Mouse (Mus musculus) midbrain, embryonic 16.5 days (tissue): Measurements from ENCODE around the gene Snd1. TPM values are rescaled to one million over a fixed set of nuclear protein-coding genes. Genes with fewer than 3 reads are reported as not detected.
A peak's percentile ranks its signal among the peaks of the same experiment; 100 is the strongest.
"Not testable (repeated sequence)": the region's sequence is repeated elsewhere in the genome, so short reads cannot be mapped to it uniquely, and the experiment has no call there.

ENCODE experiments used
- ATAC-seq: fragments of 200-750 bp; cut with Nextera tagmentation; 2 replicates; pipeline ENCODE4 v1.8.0; 2017; ENCODE audit warnings: moderate TSS enrichment
- H3K27ac ChIP-seq: fragments of 300-500 bp; sonication (generic); 2 replicates; pipeline ENCODE4 v1.5.1; 2014; ENCODE audit warnings: mild to moderate bottlenecking, low read length, mixed read lengths
- H3K27me3 ChIP-seq: fragments of 300-500 bp; sonication (generic); 2 replicates; pipeline ENCODE4 v1.6.1; 2014; ENCODE audit warnings: low read depth, low read length, mixed read lengths; ENCODE audit not compliant: control insufficient read depth, insufficient read depth
- H3K36me3 ChIP-seq: fragments of 300-500 bp; sonication (generic); 2 replicates; pipeline ENCODE4 v1.6.1; 2014; ENCODE audit warnings: mild to moderate bottlenecking, low read length, moderate library complexity, mixed read lengths; ENCODE audit not compliant: control insufficient read depth, insufficient read depth
- H3K4me1 ChIP-seq: fragments of 300-500 bp; sonication (generic); 2 replicates; pipeline ENCODE4 v1.6.1; 2014; ENCODE audit warnings: mild to moderate bottlenecking, low read length, mixed read lengths; ENCODE audit not compliant: control insufficient read depth, insufficient read depth
- H3K4me2 ChIP-seq: fragments of 300-500 bp; sonication (generic); 2 replicates; pipeline ENCODE4 v1.6.1; 2014; ENCODE audit warnings: mild to moderate bottlenecking, low read length, mixed read lengths
- H3K4me3 ChIP-seq: fragments of 300-500 bp; sonication (generic); 2 replicates; pipeline ENCODE4 v1.5.1; 2014; ENCODE audit warnings: low read depth, mild to moderate bottlenecking, low read length, moderate library complexity, mixed read lengths
- H3K9ac ChIP-seq: fragments of 300-500 bp; sonication (generic); 2 replicates; pipeline ENCODE4 v1.6.1; 2014; ENCODE audit warnings: low read depth, low read length, mixed read lengths
- H3K9me3 ChIP-seq: fragments of 300-500 bp; sonication (generic); replicated peaks from 2 replicates; pipeline ENCODE4 v1.6.1; 2014; ENCODE audit warnings: mild to moderate bottlenecking, low read length, mixed read lengths; ENCODE audit not compliant: control insufficient read depth, poor library complexity, severe bottlenecking
- WGBS: fragments of 180-500 bp; shearing (Covaris S2); extraction: QIAGEN DNeasy Blood & Tissue Kit; methylation state at CpG from one replicate; pipeline ENCODE4 v1.1.7; 2014; 5-methylcytosine and 5-hydroxymethylcytosine counted together
- polyA plus RNA-seq: library from polyadenylated mRNA; unstranded; fragments of >200 nt; fragmentation: Nextera tagmentation; extraction: Ambion mirVana; gene quantifications from 2 replicates; pipeline ENCODE4 v1.2.1, GENCODE M21; 2015

The Snd1 gene
- polyA plus RNA-seq, 1 experiment from 2014 or later = 82.8 TPM

GRCm38 (mm10) chr6:28517050-28517449 is 42.1 kb downstream of the Snd1 start:
- H3K4me1 ChIP-seq = no peaks in the 10 kb centered on the region
- WGBS = 86% methylated on average over 1 of the region's 1 CpGs
- H3K4me3 ChIP-seq = no peak overlapping the region
- H3K9ac ChIP-seq = no peak overlapping the region
- ATAC-seq = 0 out of 2 replicates have a peak, but pooled peaks have one; percentile 3
- no peaks in the 10 kb centered on the region for H3K9me3 ChIP-seq
- no peak overlapping the region for H3K27ac ChIP-seq
- H3K36me3 ChIP-seq = peaks cover 13% of the 10 kb centered on the region
- H3K27me3 ChIP-seq = no peaks in the 10 kb centered on the region
- H3K4me2 ChIP-seq = no peak overlapping the region

GRCm38 (mm10) chr6:28519426-28519825 is 44.5 kb downstream of the Snd1 start:
- Histone ChIP-seq H3K9ac (no peak overlapping the region), H3K36me3 (peaks cover 7% of the 10 kb centered on the region; the same call in 1 of the 2 replicates), H3K9me3 (no peaks in the 10 kb centered on the region), H3K27ac (no peak overlapping the region), H3K27me3 (no peaks in the 10 kb centered on the region), H3K4me3 (no peak overlapping the region), H3K4me2 (no peak overlapping the region), H3K4me1 (no peaks in the 10 kb centered on the region)
- WGBS = 94% methylated on average over 8 of the region's 8 CpGs
- no peak for ATAC-seq

GRCm38 (mm10) chr6:28520787-28521186 is 45.8 kb downstream of the Snd1 start:
- not testable (repeated sequence) for H3K27ac ChIP-seq, H3K4me3 ChIP-seq, H3K36me3 ChIP-seq, H3K9ac ChIP-seq, H3K9me3 ChIP-seq, H3K27me3 ChIP-seq, H3K4me2 ChIP-seq, ATAC-seq, H3K4me1 ChIP-seq
- WGBS = 80% methylated on average over 5 of the region's 5 CpGs

GRCm38 (mm10) chr6:28521416-28521815 is 46.5 kb downstream of the Snd1 start:
- Histone ChIP-seq H3K36me3 (peaks cover 5% of the 10 kb centered on the region; the same call in 1 of the 2 replicates), H3K4me3 (no peak overlapping the region), H3K9me3 (no peaks in the 10 kb centered on the region), H3K4me2 (no peak overlapping the region), H3K27me3 (no peaks in the 10 kb centered on the region), H3K9ac (no peak overlapping the region), H3K4me1 (no peaks in the 10 kb centered on the region), H3K27ac (no peak overlapping the region)
- ATAC-seq = no peak
- WGBS = 100% methylated on average over 1 of the region's 1 CpGs

- Histone ChIP-seq H3K4me3 (no peak overlapping the region), H3K27me3 (no peaks in the 10 kb centered on the region), H3K4me1 (no peaks in the 10 kb centered on the region), H3K36me3 (peaks cover 13% of the 10 kb centered on the region; the same call in 1 of the 2 replicates), H3K4me2 (no peak overlapping the region), H3K9ac (no peak overlapping the region), H3K9me3 (no peaks in the 10 kb centered on the region), H3K27ac (no peak overlapping the region)
- no peak for ATAC-seq
- 66% methylated on average over 2 of the region's 2 CpGs for WGBS
Observed at GRCm38 (mm10) chr6:28525589-28525988, 50.6 kb downstream of the Snd1 start.

- no peaks in the 10 kb centered on the region for H3K27me3 ChIP-seq
- no peak overlapping the region for H3K4me2 ChIP-seq
- ATAC-seq = no peak
- H3K9ac ChIP-seq = no peak overlapping the region
- no peaks in the 10 kb centered on the region for H3K9me3 ChIP-seq
- no peak overlapping the region for H3K4me3 ChIP-seq
- H3K27ac ChIP-seq = no peak overlapping the region
- peaks cover under 1% of the 10 kb centered on the region; the same call in 1 of the 2 replicates for H3K4me1 ChIP-seq
- WGBS = 93% methylated on average over 10 of the region's 10 CpGs
- H3K36me3 ChIP-seq = peaks cover 10% of the 10 kb centered on the region; the same call in 1 of the 2 replicates
Observed at GRCm38 (mm10) chr6:28527459-28527858, 52.5 kb downstream of the Snd1 start.

- no peak overlapping the region for H3K4me2 ChIP-seq
- peaks cover 2% of the 10 kb centered on the region; the same call in 1 of the 2 replicates for H3K4me1 ChIP-seq
- H3K27ac ChIP-seq = no peak overlapping the region
- no peak overlapping the region for H3K4me3 ChIP-seq
- H3K27me3 ChIP-seq = no peaks in the 10 kb centered on the region
- H3K9ac ChIP-seq = no peak overlapping the region
- H3K9me3 ChIP-seq = no peaks in the 10 kb centered on the region
- 86% methylated on average over 6 of the region's 6 CpGs for WGBS
- peaks cover 10% of the 10 kb centered on the region; the same call in 1 of the 2 replicates for H3K36me3 ChIP-seq
- ATAC-seq = no peak
Observed at GRCm38 (mm10) chr6:28528208-28528607, 53.3 kb downstream of the Snd1 start.

GRCm38 (mm10) chr6:28536464-28536863 is 61.5 kb downstream of the Snd1 start:
- H3K9ac ChIP-seq = no peak overlapping the region
- WGBS = 92% methylated on average over 5 of the region's 5 CpGs
- no peak overlapping the region for H3K27ac ChIP-seq
- H3K27me3 ChIP-seq = no peaks in the 10 kb centered on the region
- no peak overlapping the region for H3K4me2 ChIP-seq
- H3K36me3 ChIP-seq = no peaks in the 10 kb centered on the region
- no peak for ATAC-seq
- peaks cover 7% of the 10 kb centered on the region; the same call in 1 of the 2 replicates for H3K4me1 ChIP-seq
- H3K4me3 ChIP-seq = no peak overlapping the region
- H3K9me3 ChIP-seq = no peaks in the 10 kb centered on the region

- WGBS = 60% methylated on average over 10 of the region's 10 CpGs
- H3K27ac ChIP-seq = no peak overlapping the region
Observed at GRCm38 (mm10) chr6:28537851-28538527, 63.0 kb downstream of the Snd1 start.

More at GRCm38 (mm10) chr6:28537851-28538527, 63.0 kb downstream of the Snd1 start:
- H3K4me3 ChIP-seq = no peak overlapping the region
- no peaks in the 10 kb centered on the region for H3K27me3 ChIP-seq
- 0 out of 2 replicates have a peak, but pooled peaks have one; percentile 68 for ATAC-seq
- H3K9ac ChIP-seq = no peak overlapping the region
- H3K9me3 ChIP-seq = no peaks in the 10 kb centered on the region
- H3K4me2 ChIP-seq = no peak overlapping the region
- H3K36me3 ChIP-seq = no peaks in the 10 kb centered on the region
- peaks cover 7% of the 10 kb centered on the region for H3K4me1 ChIP-seq
